In the genomic region with DNA sequence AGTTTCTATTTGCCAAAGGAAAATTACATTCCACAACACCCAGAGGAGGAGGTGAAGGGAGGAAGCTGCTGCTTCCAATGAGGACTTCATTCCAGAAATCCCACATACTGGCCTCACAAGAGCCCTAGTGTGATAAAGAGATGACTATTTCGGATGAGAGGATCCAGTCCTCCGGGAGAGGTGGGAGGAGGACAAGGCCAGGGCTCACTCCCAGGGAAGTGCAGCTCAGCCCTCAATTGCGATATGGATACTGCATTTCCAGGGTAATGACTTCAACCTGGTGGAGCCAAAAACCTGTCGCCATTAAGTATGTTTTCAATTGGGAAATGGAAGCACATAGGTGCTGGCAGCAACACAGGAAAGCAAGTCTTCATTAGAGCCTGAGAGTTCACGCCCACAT, we compare ENCODE assay signal across 10 mouse cellular contexts.
DNase-seq lines count a peak whose midpoint lies in the region; ATAC-seq and TF ChIP-seq lines count a peak whose summit lies in the region.
"Had no signal": no experiment of that assay in that cellular context is flagged by ENCODE, and none has a peak within 500 bp of the region (broad histone marks: within the 10 kb centered on the region; RNA-seq: fewer than 3 reads in every experiment).

No protein-coding gene starts in this region.

- H3K9me3 ChIP-seq in heart, embryonic 11.5 days (replicated peaks; ENCODE audit: control insufficient read depth, low read length), result peaks cover 4% of the 10 kb centered on the region; the same call in 1 of the 2 replicates
- no peaks in the 10 kb centered on the region for H3K9me3 ChIP-seq in heart, postnatal 0 days (replicated peaks; ENCODE audit: control insufficient read depth, low read length)
- H3K9me3 ChIP-seq: lung, embryonic 15.5 days had no signal

- H3K27me3 ChIP-seq in heart, embryonic 11.5 days (ENCODE audit: control insufficient read depth, insufficient read depth, low read length), result no peaks in the 10 kb centered on the region
- no peaks in the 10 kb centered on the region for H3K27me3 ChIP-seq in testis, adult 2 months (ENCODE audit: control insufficient read depth, insufficient read depth, low read length)
- H3K27me3 ChIP-seq in heart, postnatal 0 days (ENCODE audit: control insufficient read depth, insufficient read depth, low read length), result no peaks in the 10 kb centered on the region

- H3K27ac ChIP-seq in heart, embryonic 11.5 days (ENCODE audit: low read depth, low read length), result no peak overlapping the region
- H3K27ac ChIP-seq in testis, adult 2 months (ENCODE audit: control insufficient read depth, insufficient read depth, low read depth, low read length), result peak overlapping the region; percentile 25; the same call in 1 of the 2 replicates
- no peak overlapping the region for H3K27ac ChIP-seq in heart, postnatal 0 days (ENCODE audit: low read depth)
- H3K27ac ChIP-seq: lung, embryonic 15.5 days had no signal

- no peak overlapping the region for H3K4me3 ChIP-seq in heart, embryonic 11.5 days (ENCODE audit: low read depth, low read length)
- no peak overlapping the region for H3K4me3 ChIP-seq in testis, adult 2 months (ENCODE audit: control insufficient read depth, low read depth, low read length)
- H3K4me3 ChIP-seq in heart, postnatal 0 days (ENCODE audit: low read depth, low read length), result no peak overlapping the region
- H3K4me3 ChIP-seq: lung, embryonic 15.5 days had no signal

- no peak for ATAC-seq in heart, embryonic 11.5 days (replicated peaks; ENCODE audit: insufficient number of reproducible peaks, low FRiP score, low TSS enrichment)
- no peak for ATAC-seq in heart, postnatal 0 days (ENCODE audit: insufficient read depth, low read depth)
- no peak for ATAC-seq in CD4-positive, CD25-positive, alpha-beta regulatory T cell, adult 4 months

- no peak overlapping the region for H3K4me2 ChIP-seq in heart, embryonic 11.5 days
- no peak overlapping the region for H3K4me2 ChIP-seq in heart, postnatal 0 days (ENCODE audit: low read depth, low read length)
- H3K4me2 ChIP-seq: lung, embryonic 15.5 days had no signal

- no peak for TF ChIP-seq EP300 in heart, postnatal 0 days (IDR thresholded peaks at IDR 0.05; ENCODE audit: low read depth)

- H3K36me3 ChIP-seq in heart, embryonic 11.5 days (ENCODE audit: control insufficient read depth, insufficient read depth, low read length), result no peaks in the 10 kb centered on the region
- no peaks in the 10 kb centered on the region for H3K36me3 ChIP-seq in testis, adult 2 months (ENCODE audit: control insufficient read depth, insufficient read depth, low read length)
- no peaks in the 10 kb centered on the region for H3K36me3 ChIP-seq in heart, postnatal 0 days (replicated peaks; ENCODE audit: control insufficient read depth, insufficient read depth, low read length)
- H3K36me3 ChIP-seq: lung, embryonic 15.5 days had no signal

- H3K4me1 ChIP-seq in heart, embryonic 11.5 days (ENCODE audit: control insufficient read depth, insufficient read depth, low read length), result no peaks in the 10 kb centered on the region; the same call in 1 of the 2 replicates
- H3K4me1 ChIP-seq in testis, adult 2 months (ENCODE audit: control insufficient read depth, insufficient read depth, low read length), result no peaks in the 10 kb centered on the region
- no peaks in the 10 kb centered on the region for H3K4me1 ChIP-seq in heart, postnatal 0 days (ENCODE audit: control insufficient read depth, insufficient read depth)
- H3K4me1 ChIP-seq: lung, embryonic 15.5 days had no signal

- H3K9ac ChIP-seq in heart, embryonic 11.5 days (ENCODE audit: low read depth, low read length), result no peak overlapping the region
- no peak overlapping the region for H3K9ac ChIP-seq in heart, postnatal 0 days (replicated peaks; ENCODE audit: low read depth, low read length)
- H3K9ac ChIP-seq: lung, embryonic 15.5 days had no signal

- WGBS in heart, embryonic 11.5 days (ENCODE audit: insufficient replicate concordance), result 63% methylated on average over 5 of the region's 5 CpGs
- WGBS in heart, postnatal 0 days, result 56% methylated on average over 5 of the region's 5 CpGs

- DNase-seq in heart, adult 18-20 months, result peak; percentile 32 to 73
- no peak for DNase-seq in testis, postnatal 10 days (ENCODE audit: low spot score)
- DNase-seq in heart, postnatal 0 days (ENCODE audit: low spot score), result peak; percentile 7
- DNase-seq in urinary bladder, postnatal 36 days (ENCODE audit: low spot score in 2 of 2), result peak; percentile 18 to 60
- no peak for DNase-seq in cerebellum, adult 9-11 months
- DNase-seq: spleen, adult 18-20 months had no signal

- no peak for TF ChIP-seq POLR2A in testis, adult 2 months (IDR thresholded peaks at IDR 0.05; ENCODE audit: control insufficient read depth, low read depth, low read length)

- TF ChIP-seq CTCF in testis, adult 2 months (IDR thresholded peaks at IDR 0.05; ENCODE audit: control insufficient read depth, insufficient read depth, insufficient replicate concordance, low read depth, low read length), result no peak
- TF ChIP-seq CTCF in heart, postnatal 0 days (IDR thresholded peaks at IDR 0.05; ENCODE audit: low read depth), result no peak

Comparison
In these comparisons a context has a peak if more than half of its experiments do, and no peak if none do; other contexts are left out.
1. DNase-seq: peak in heart, adult 18-20 months (2 of 2), heart, postnatal 0 days (single experiment) and urinary bladder, postnatal 36 days (2 of 2); none in testis, postnatal 10 days (single experiment) and cerebellum, adult 9-11 months (single experiment).